Mouse (Mus musculus): Measurements from ENCODE around the gene Slc10a7. TPM values are rescaled to one million over a fixed set of nuclear protein-coding genes. Genes with fewer than 3 reads are reported as not detected.

Gene Slc10a7
- polyA plus RNA-seq (2021; fragmentation: Nextera tagmentation): 1.4 and 3.2 TPM in 2 replicates
- long read RNA-seq, experiment 1, transcript Slc10a7-201 (12 exons, 3,595 nt): major isoform, 8 of 14 reads
- long read RNA-seq, experiment 1, partial matches to known transcripts: 0 of 14 reads
- long read RNA-seq, experiment 1, other reads (novel, unspliced or antisense): 6 of 14 reads
- long read RNA-seq, experiment 2, partial matches to known transcripts: 0 of 3 reads
- long read RNA-seq, experiment 2, other reads (novel, unspliced or antisense): 2 of 3 reads

DNA sequence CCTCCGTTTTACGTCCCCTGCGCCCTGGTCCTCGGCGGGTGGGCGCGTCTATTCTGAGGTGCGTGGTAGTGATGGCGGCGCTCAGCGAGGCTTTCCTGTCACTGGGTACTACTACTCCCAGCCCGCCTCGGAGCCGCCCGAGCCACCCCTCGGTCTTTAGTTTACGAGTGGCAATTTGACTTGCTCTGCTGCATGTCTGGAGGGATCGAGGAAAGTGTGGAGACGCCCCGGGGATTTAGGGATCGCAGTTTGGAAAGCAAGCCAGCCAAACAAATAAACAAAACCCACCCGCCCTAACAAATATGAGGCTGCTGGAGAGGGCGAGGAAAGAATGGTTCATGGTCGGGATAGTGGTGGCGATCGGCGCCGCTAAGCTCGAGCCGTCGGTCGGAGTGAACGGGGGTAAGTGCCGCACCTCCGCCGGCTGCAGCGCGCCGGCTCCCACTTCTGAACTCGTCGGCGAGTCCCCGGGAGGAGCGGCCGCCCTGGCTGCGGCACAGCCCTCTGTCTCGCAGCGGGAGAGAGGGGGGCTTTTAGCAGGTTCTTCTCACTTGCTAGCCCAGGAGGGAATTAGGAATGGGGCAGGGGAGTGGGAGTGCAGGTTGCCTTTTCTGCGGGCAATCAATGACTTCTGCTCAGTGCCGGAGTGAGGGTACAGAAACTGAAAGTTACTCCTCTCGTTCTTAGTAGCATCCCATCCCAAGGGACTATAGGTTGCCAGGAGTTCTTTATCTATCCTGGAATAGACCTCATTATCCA, at the start of gene Slc10a7:
Gene Slc10a7, plus strand, starts transcription at position 74 of the 759 bp plus-strand sequence.

DNA sequence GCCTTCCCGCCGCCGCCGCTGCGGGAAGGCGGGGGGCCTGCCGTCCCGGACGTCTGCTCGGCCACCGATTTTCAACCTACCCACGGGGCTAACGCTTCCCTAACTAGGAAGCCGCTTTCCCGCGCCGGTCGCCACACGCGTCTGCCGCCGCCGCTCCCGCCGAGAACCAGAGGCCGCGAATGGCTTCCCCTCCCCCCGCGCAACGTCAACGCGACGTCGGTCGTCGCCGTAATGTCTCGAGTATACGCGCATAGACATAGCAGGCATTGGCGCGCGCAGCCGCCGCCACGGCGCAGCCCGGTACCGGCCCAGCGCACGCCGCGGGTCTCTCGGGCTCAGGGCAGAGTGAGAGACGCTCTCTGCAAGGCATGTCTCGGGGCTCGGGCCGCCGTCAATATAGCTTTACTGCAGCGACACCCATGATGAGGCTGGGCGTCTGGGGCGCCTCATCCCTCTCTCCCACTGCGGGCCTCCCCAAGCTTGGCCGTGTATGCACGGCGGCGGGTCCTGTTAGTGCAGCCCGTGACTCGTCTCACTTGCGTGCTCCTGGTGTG, 350 bp upstream of the Slc10a7 start, which contains the start of gene Rbmxl1:
Gene Rbmxl1, minus strand, starts transcription at position 180 of the 554 bp plus-strand sequence.

Other genes starting within 250 kb of the Slc10a7 start
- not detected in 2 replicates for gene Pou4f2, start 72.7 kb upstream of the Slc10a7 start, polyA plus RNA-seq (2021; fragmentation: Nextera tagmentation)
- 49.8 and 55.8 TPM in 2 replicates for gene Rbmxl1, start 448 bp upstream of the Slc10a7 start, polyA plus RNA-seq (2021; fragmentation: Nextera tagmentation)